Comparison of ENCODE assay signal across 20 mouse cellular contexts in the genomic region with DNA sequence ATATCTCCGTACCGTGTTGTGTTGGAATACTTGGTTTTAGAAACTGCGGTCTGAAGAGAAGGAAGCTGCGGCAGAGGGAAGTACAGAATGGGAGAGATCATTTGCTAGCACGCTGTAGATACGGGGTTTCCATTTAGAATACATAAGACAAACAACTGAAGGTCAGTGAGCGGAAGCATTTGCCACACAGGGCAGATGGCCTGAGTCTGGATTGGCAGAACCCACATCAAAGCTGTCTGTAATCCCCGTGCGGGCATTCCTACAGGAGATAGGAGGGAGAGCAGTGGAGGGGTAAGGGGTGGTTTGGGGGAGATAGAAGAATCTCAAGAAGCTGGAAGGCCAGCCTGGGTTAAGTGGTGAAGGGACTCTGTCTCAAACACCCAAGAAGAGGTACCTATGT. TPM values are rescaled to one million over a fixed set of nuclear protein-coding genes. Genes with fewer than 3 reads are reported as not detected.
DNase-seq lines count a peak whose midpoint lies in the region; ATAC-seq and TF ChIP-seq lines count a peak whose summit lies in the region.
"Had no signal": no experiment of that assay in that cellular context is flagged by ENCODE, and none has a peak within 500 bp of the region (broad histone marks: within the 10 kb centered on the region; RNA-seq: fewer than 3 reads in every experiment).

No protein-coding gene starts in this region.

- no peak overlapping the region for H3K4me2 ChIP-seq in forebrain, embryonic 14.5 days (ENCODE audit: low read length)
- no peak overlapping the region for H3K4me2 ChIP-seq in forebrain, embryonic 15.5 days (replicated peaks)
- H3K4me2 ChIP-seq: liver, embryonic 13.5 days; midbrain, embryonic 11.5 days had no signal

- no peak for DNase-seq in forebrain, embryonic 14.5 days (ENCODE audit: low spot score)
- DNase-seq in left cerebral cortex, adult 2 months (ENCODE audit: extremely low spot score in 1 of 2, low spot score in 2 of 2) = no peak
- no peak for DNase-seq in left cerebral cortex, adult 9 months (ENCODE audit: low spot score in 2 of 2)
- DNase-seq in cerebellum, adult 11-12 months = peak; percentile 60
- DNase-seq in cerebellum, postnatal 10 days = peak; percentile 70 to 71
- DNase-seq in adrenal gland, postnatal 25 days = no peak
- no peak for DNase-seq in heart, postnatal 10 days
- DNase-seq: embryo, embryonic 11 days; gastrocnemius, postnatal 10 days; kidney, postnatal 25 days; liver, embryonic 13.5 days; lung, adult 2 months; lung, postnatal 14 days; spleen, adult 18-20 months had no signal

- H3K27ac ChIP-seq in forebrain, embryonic 14.5 days (ENCODE audit: low read depth, low read length) = peak overlapping the region; percentile 3; the same call in 1 of the 2 replicates
- no peak overlapping the region; the same call in 1 of the 2 replicates for H3K27ac ChIP-seq in forebrain, embryonic 15.5 days (replicated peaks)
- peak overlapping the region; percentile 32 for H3K27ac ChIP-seq in left cerebral cortex, adult 2 months
- H3K27ac ChIP-seq: heart, embryonic 10.5 days; liver, embryonic 13.5 days had no signal

- intact Hi-C loops in left cerebral cortex, adult 2 months (cut with DNase I) = no loop called here
- intact Hi-C loops in heart, postnatal 10 days (cut with DNase I) = no loop called here

- 0 out of 2 replicates have a peak, but pooled peaks cover 5% of the 10 kb centered on the region for H3K4me1 ChIP-seq in forebrain, embryonic 14.5 days (ENCODE audit: control insufficient read depth, insufficient read depth, low read length)
- peaks cover 10% of the 10 kb centered on the region; the same call in 1 of the 2 replicates for H3K4me1 ChIP-seq in forebrain, embryonic 15.5 days
- H3K4me1 ChIP-seq: liver, embryonic 13.5 days had no signal

- TF ChIP-seq CTCF in left cerebral cortex, adult 2 months (IDR thresholded peaks at IDR 0.05) = no peak

- H3K27me3 ChIP-seq in forebrain, embryonic 14.5 days (replicated peaks; ENCODE audit: control insufficient read depth, insufficient read depth, low read length) = no peaks in the 10 kb centered on the region
- no peaks in the 10 kb centered on the region for H3K27me3 ChIP-seq in forebrain, embryonic 15.5 days
- H3K27me3 ChIP-seq: liver, embryonic 13.5 days; Patski had no signal

- no peak overlapping the region for H3K4me3 ChIP-seq in forebrain, embryonic 14.5 days (ENCODE audit: low read depth, low read length)
- H3K4me3 ChIP-seq in forebrain, embryonic 15.5 days = no peak overlapping the region
- H3K4me3 ChIP-seq in left cerebral cortex, adult 2 months = no peak overlapping the region
- H3K4me3 ChIP-seq: heart, embryonic 10.5 days; liver, embryonic 13.5 days had no signal

- H3K36me3 ChIP-seq in forebrain, embryonic 14.5 days (ENCODE audit: control insufficient read depth, insufficient read depth, low read length) = no peaks in the 10 kb centered on the region
- H3K36me3 ChIP-seq in forebrain, embryonic 15.5 days = no peaks in the 10 kb centered on the region
- H3K36me3 ChIP-seq: liver, embryonic 13.5 days had no signal

- no peak for ATAC-seq in forebrain, embryonic 14.5 days
- ATAC-seq in forebrain, embryonic 15.5 days (replicated peaks) = no peak
- ATAC-seq: hindbrain, embryonic 16.5 days; intestine, postnatal 0 days; Patski had no signal

- WGBS in forebrain, embryonic 14.5 days = 86% methylated on average over 9 of the region's 9 CpGs
- 73% methylated on average over 9 of the region's 9 CpGs for WGBS in forebrain, embryonic 15.5 days

- H3K9me3 ChIP-seq in forebrain, embryonic 14.5 days (replicated peaks; ENCODE audit: control insufficient read depth, low read length) = no peaks in the 10 kb centered on the region
- no peaks in the 10 kb centered on the region for H3K9me3 ChIP-seq in forebrain, embryonic 15.5 days
- H3K9me3 ChIP-seq: heart, embryonic 10.5 days; liver, embryonic 13.5 days had no signal

- H3K9ac ChIP-seq in forebrain, embryonic 14.5 days (ENCODE audit: low read length) = no peak overlapping the region
- no peak overlapping the region for H3K9ac ChIP-seq in forebrain, embryonic 15.5 days (replicated peaks)
- H3K9ac ChIP-seq: liver, embryonic 13.5 days had no signal

RNA-seq across cellular contexts. Expression of gene Klhl3, which starts 38.5 kb away (rescaled TPM):
- polyA plus RNA-seq in forebrain, embryonic 14.5 days (2014; fragmentation: Nextera tagmentation; extraction: Ambion mirVana) = 5.3 and 6.5 TPM in 2 replicates
- 8.6 and 9.0 TPM in 2 replicates for polyA plus RNA-seq in forebrain, embryonic 15.5 days (2015; fragmentation: Nextera tagmentation; extraction: Ambion mirVana)
- 10 to 100 TPM; 32.6 to 36.9 TPM for total RNA-seq in left cerebral cortex, adult 2 months (2021)
- 1.5 and 3.2 TPM in 2 replicates for total RNA-seq in adrenal gland, postnatal 25 days (2021)
- total RNA-seq in heart, postnatal 10 days (2021) = 1 to 10 TPM; 4.3 to 4.8 TPM

RNA-seq across cellular contexts. Expression of gene Hnrnpa0, which starts 53.5 kb away (rescaled TPM):
- 66.7 and 83.1 TPM in 2 replicates for polyA plus RNA-seq in forebrain, embryonic 14.5 days (2014; fragmentation: Nextera tagmentation; extraction: Ambion mirVana)
- polyA plus RNA-seq in forebrain, embryonic 15.5 days (2015; fragmentation: Nextera tagmentation; extraction: Ambion mirVana) = 52.4 and 57.9 TPM in 2 replicates
- total RNA-seq in left cerebral cortex, adult 2 months (2021) = 100 to 1,000 TPM; 120 to 128 TPM
- total RNA-seq in adrenal gland, postnatal 25 days (2021) = 115 and 127 TPM in 2 replicates
- 100 to 1,000 TPM; 139 to 141 TPM for total RNA-seq in heart, postnatal 10 days (2021)

Comparison
In these comparisons a context has a peak if more than half of its experiments do, and no peak if none do; other contexts are left out.
1. DNase-seq: peak in cerebellum, adult 11-12 months (single experiment) and cerebellum, postnatal 10 days (2 of 2); none in forebrain, embryonic 14.5 days (single experiment), left cerebral cortex, adult 2 months (0 of 2), left cerebral cortex, adult 9 months (0 of 2), adrenal gland, postnatal 25 days (single experiment) and heart, postnatal 10 days (0 of 2).